Mouse (Mus musculus) activated CD4-positive, CD25-positive, alpha-beta regulatory T cell, adult 4 months (primary cell): ENCODE data around the gene Gapdh. TPM values are rescaled to one million over a fixed set of nuclear protein-coding genes. Genes with fewer than 3 reads are reported as not detected.

Experiments used
- ATAC-seq: one replicate; pipeline ENCODE4 v1.8.0; 2017
- polyA plus RNA-seq, 2 experiments: library from polyadenylated mRNA; unstranded; fragments of 100-300 nt; shearing (Covaris generic); gene quantifications; one replicate each; pipeline ENCODE4 v1.2.1; 2017

Gene Gapdh
- 100 to 1,000 TPM; 300 to 540 TPM for polyA plus RNA-seq

GRCm38 (mm10) chr6:125166051-125166751 lies at the start of gene Gapdh:
TSS of gene Gapdh (minus strand) at chr6:125166467.
- no peak for ATAC-seq

GRCm38 (mm10) chr6:125215148-125215954 lies 49.1 kb upstream of the Gapdh start, which contains the start of gene Vamp1:
TSS of gene Vamp1 (plus strand) at chr6:125215551.
- ATAC-seq, result peak; percentile 90

- ATAC-seq, result no peak
These were observed 47.4 kb upstream of the Gapdh start for GRCm38 (mm10) chr6:125213715-125214114.

- ATAC-seq, result no peak
These were observed 46.9 kb upstream of the Gapdh start for GRCm38 (mm10) chr6:125213129-125213528.

- no peak for ATAC-seq
These were observed 46.4 kb upstream of the Gapdh start for GRCm38 (mm10) chr6:125212621-125213020.

GRCm38 (mm10) chr6:125210436-125210835 lies 44.2 kb upstream of the Gapdh start:
- no peak for ATAC-seq

GRCm38 (mm10) chr6:125197166-125197565 lies 30.9 kb upstream of the Gapdh start:
- no peak for ATAC-seq

- no peak for ATAC-seq
These were observed 30.0 kb upstream of the Gapdh start for GRCm38 (mm10) chr6:125196301-125196700.

GRCm38 (mm10) chr6:125195541-125196075 lies 29.3 kb upstream of the Gapdh start:
- no peak for ATAC-seq

GRCm38 (mm10) chr6:125193390-125193789 lies 27.1 kb upstream of the Gapdh start:
- ATAC-seq, result no peak

GRCm38 (mm10) chr6:125192841-125193240 lies 26.6 kb upstream of the Gapdh start:
- ATAC-seq, result no peak

- peak; percentile 69 for ATAC-seq
These were observed 25.9 kb upstream of the Gapdh start for GRCm38 (mm10) chr6:125192016-125192714.

- ATAC-seq, result peak; percentile 97
These were observed 25.2 kb upstream of the Gapdh start, which contains the start of the genes Ncapd2 and Mrpl51 for GRCm38 (mm10) chr6:125191332-125192015. TSS of gene Ncapd2 (minus strand) at chr6:125191701. TSS of gene Mrpl51 (plus strand) at chr6:125191801.

GRCm38 (mm10) chr6:125190816-125191215 lies 24.5 kb upstream of the Gapdh start:
- no peak for ATAC-seq

- no peak for ATAC-seq
These were observed 19.9 kb upstream of the Gapdh start for GRCm38 (mm10) chr6:125186203-125186602.

- no peak for ATAC-seq
These were observed 15.9 kb upstream of the Gapdh start for GRCm38 (mm10) chr6:125182133-125182532.

GRCm38 (mm10) chr6:125179601-125180000 lies 13.3 kb upstream of the Gapdh start:
- no peak for ATAC-seq

- ATAC-seq, result no peak
These were observed 9.2 kb upstream of the Gapdh start for GRCm38 (mm10) chr6:125175469-125175868.

GRCm38 (mm10) chr6:125173256-125173655 lies 7.0 kb upstream of the Gapdh start:
- ATAC-seq, result no peak

GRCm38 (mm10) chr6:125172474-125172873 lies 6.2 kb upstream of the Gapdh start:
- ATAC-seq, result no peak

GRCm38 (mm10) chr6:125170194-125170593 lies 3.9 kb upstream of the Gapdh start:
- ATAC-seq, result no peak

GRCm38 (mm10) chr6:125168086-125168485 lies 1.8 kb upstream of the Gapdh start:
- ATAC-seq, result no peak
